Mouse (Mus musculus) liver, postnatal 0 days (tissue): ENCODE measurements at regions not wholly inside any gene's neighbourhood (a gene's known extent, or its start where the extent isn't known, plus 50 kb on each side); places are given as distances from the start of the nearest gene placed in this dataset.

Experiments
- ATAC-seq: fragments of 200-750 bp; cut with Nextera tagmentation; 2 replicates; pipeline ENCODE4 v1.8.0; 2017; ENCODE audit warnings: mild to moderate bottlenecking, moderate library complexity
- DNase-seq: peaks from one replicate; pipeline ENCODE4 v3.0.0-alpha.2; 2016
- H3K27ac ChIP-seq: fragments of 300-500 bp; sonication (generic); 2 replicates; pipeline ENCODE4 v1.5.1; 2014; ENCODE audit warnings: antibody characterized with exemption, moderate library complexity, mild to moderate bottlenecking, low read depth
- H3K27me3 ChIP-seq: fragments of 300-500 bp; sonication (generic); 2 replicates; pipeline ENCODE4 v1.6.1; 2014; ENCODE audit warnings: low read length, control low read depth, mixed read lengths; ENCODE audit not compliant: insufficient read depth
- H3K36me3 ChIP-seq: fragments of 300-500 bp; sonication (generic); replicated peaks from 2 replicates; pipeline ENCODE4 v1.6.1; 2014; ENCODE audit warnings: mild to moderate bottlenecking, control low read depth, low read length, moderate library complexity, mixed read lengths; ENCODE audit not compliant: insufficient read depth
- H3K4me1 ChIP-seq: fragments of 300-500 bp; sonication (generic); 2 replicates; pipeline ENCODE4 v1.6.1; 2014; ENCODE audit warnings: antibody characterized with exemption, mild to moderate bottlenecking, control low read depth; ENCODE audit not compliant: insufficient read depth
- H3K4me2 ChIP-seq: fragments of 300-500 bp; sonication (generic); 2 replicates; pipeline ENCODE4 v1.6.1; 2014; ENCODE audit warnings: low read depth, mild to moderate bottlenecking, low read length, moderate library complexity, mixed read lengths
- H3K4me3 ChIP-seq: fragments of 300-500 bp; sonication (generic); 2 replicates; pipeline ENCODE4 v1.5.1; 2014; ENCODE audit warnings: low read depth, low read length
- H3K9ac ChIP-seq: fragments of 300-500 bp; sonication (generic); replicated peaks from 2 replicates; pipeline ENCODE4 v1.6.1; 2014; ENCODE audit warnings: mild to moderate bottlenecking, moderate library complexity
- H3K9me3 ChIP-seq: fragments of 300-500 bp; sonication (generic); 2 replicates; pipeline ENCODE4 v1.6.1; 2016; ENCODE audit warnings: mild to moderate bottlenecking, control low read depth, low read length, mixed read lengths
- CTCF ChIP-seq: sonication (generic); IDR thresholded peaks from 2 replicates; pipeline ENCODE4 v1.5.1; 2016; ENCODE audit warnings: antibody characterized with exemption, low read depth
- EP300 ChIP-seq: IDR thresholded peaks from 2 replicates; pipeline ENCODE4 v1.6.1; 2016; ENCODE audit warnings: antibody characterized with exemption, low read depth, mild to moderate bottlenecking
- WGBS: fragments of 180-500 bp; shearing (Covaris S2); extraction: QIAGEN DNeasy Blood & Tissue Kit; methylation state at CpG from one replicate; pipeline ENCODE4 v1.1.7; 2014; ENCODE audit not compliant: insufficient replicate concordance; 5-methylcytosine and 5-hydroxymethylcytosine counted together

GRCm38 (mm10) chr14:83959111-83959510, 484.3 kb upstream of the Pcdh17 start:
- Histone ChIP-seq H3K27me3 (no peaks in the 10 kb centered on the region), H3K27ac (no peak overlapping the region), H3K4me1 (no peaks in the 10 kb centered on the region), H3K4me2 (no peak overlapping the region), H3K9me3 (no peaks in the 10 kb centered on the region), H3K36me3 (no peaks in the 10 kb centered on the region), H3K4me3 (no peak overlapping the region), H3K9ac (no peak overlapping the region)
- DNase-seq (no peak), ATAC-seq (no peak)
- no peak for TF ChIP-seq EP300
- no peak for TF ChIP-seq CTCF
- 78% methylated on average over 3 of the region's 3 CpGs for WGBS

GRCm38 (mm10) chr14:83983566-83983965, 459.8 kb upstream of the Pcdh17 start:
- Histone ChIP-seq H3K27ac (no peak overlapping the region), H3K9me3 (no peaks in the 10 kb centered on the region), H3K4me3 (no peak overlapping the region), H3K27me3 (no peaks in the 10 kb centered on the region), H3K4me1 (no peaks in the 10 kb centered on the region), H3K9ac (no peak overlapping the region), H3K36me3 (no peaks in the 10 kb centered on the region), H3K4me2 (no peak overlapping the region)
- ATAC-seq (no peak; the same call in 1 of the 2 replicates), DNase-seq (no peak)
- TF ChIP-seq CTCF (no peak), EP300 (no peak)
- 73% methylated on average over 3 of the region's 3 CpGs for WGBS
